21 mouse cellular contexts compared by ENCODE assay signal in genomic region chr16:24740714-24741113, GRCm38 (mm10).
DNase-seq lines count a peak whose midpoint lies in the region; ATAC-seq and TF ChIP-seq lines count a peak whose summit lies in the region.
"Had no signal": no experiment of that assay in that cellular context is flagged by ENCODE, and none has a peak within 500 bp of the region (broad histone marks: within the 10 kb centered on the region; RNA-seq: fewer than 3 reads in every experiment).

No protein-coding gene starts in this region.

- H3K27me3 ChIP-seq in forebrain, postnatal 0 days (ENCODE audit: insufficient read depth, low read length) = no peaks in the 10 kb centered on the region
- no peaks in the 10 kb centered on the region for H3K27me3 ChIP-seq in forebrain, embryonic 12.5 days
- no peaks in the 10 kb centered on the region for H3K27me3 ChIP-seq in hindbrain, postnatal 0 days (ENCODE audit: insufficient read depth, low read length)
- H3K27me3 ChIP-seq in hindbrain, embryonic 10.5 days (ENCODE audit: insufficient read depth, poor library complexity, severe bottlenecking) = no peaks in the 10 kb centered on the region
- no peaks in the 10 kb centered on the region for H3K27me3 ChIP-seq in lung, postnatal 0 days (replicated peaks; ENCODE audit: insufficient read depth, low read length)
- H3K27me3 ChIP-seq: embryonic facial prominence, embryonic 13.5 days; heart, embryonic 15.5 days; hindbrain, embryonic 15.5 days; Patski had no signal

- H3K4me3 ChIP-seq in forebrain, postnatal 0 days (ENCODE audit: low read depth, low read length) = no peak overlapping the region
- H3K4me3 ChIP-seq in forebrain, embryonic 12.5 days (replicated peaks) = no peak overlapping the region
- no peak overlapping the region for H3K4me3 ChIP-seq in hindbrain, postnatal 0 days (ENCODE audit: low read length)
- no peak overlapping the region for H3K4me3 ChIP-seq in hindbrain, embryonic 10.5 days
- H3K4me3 ChIP-seq in lung, postnatal 0 days (ENCODE audit: low read depth, low read length) = no peak overlapping the region
- H3K4me3 ChIP-seq: embryonic facial prominence, embryonic 13.5 days; heart, embryonic 10.5 days; heart, embryonic 15.5 days; hindbrain, embryonic 15.5 days had no signal

- peak; percentile 14 for DNase-seq in forebrain, postnatal 0 days
- DNase-seq in hindbrain, postnatal 0 days (ENCODE audit: low spot score) = no peak
- DNase-seq in hindbrain, embryonic 10.5 days (ENCODE audit: low spot score) = no peak
- no peak for DNase-seq in lung, postnatal 0 days (ENCODE audit: low spot score)
- DNase-seq in lung, postnatal 25 days (ENCODE audit: low spot score) = no peak
- DNase-seq in brain, embryonic 14.5 days (ENCODE audit: low read depth) = peak; percentile 23
- no peak for DNase-seq in lung, postnatal 4 days
- DNase-seq: adrenal gland, postnatal 14 days; cerebellum, adult 18-20 months; cerebellum, adult 9-11 months; cerebellum, postnatal 36 days; gastrocnemius, postnatal 25 days had no signal

- no peaks in the 10 kb centered on the region for H3K9me3 ChIP-seq in forebrain, postnatal 0 days (ENCODE audit: low read length)
- no peaks in the 10 kb centered on the region for H3K9me3 ChIP-seq in forebrain, embryonic 12.5 days
- H3K9me3 ChIP-seq in hindbrain, postnatal 0 days (ENCODE audit: low read length) = no peaks in the 10 kb centered on the region
- no peaks in the 10 kb centered on the region for H3K9me3 ChIP-seq in hindbrain, embryonic 10.5 days
- H3K9me3 ChIP-seq in lung, postnatal 0 days (ENCODE audit: low read length) = no peaks in the 10 kb centered on the region
- H3K9me3 ChIP-seq: embryonic facial prominence, embryonic 13.5 days; heart, embryonic 10.5 days; heart, embryonic 15.5 days; hindbrain, embryonic 15.5 days had no signal

- TF ChIP-seq POLR2A in brain, embryonic 14.5 days (IDR thresholded peaks at IDR 0.05; ENCODE audit: borderline replicate concordance, extremely low read depth, insufficient read depth, insufficient read length, poor library complexity, severe bottlenecking) = no peak

- no peak for TF ChIP-seq EP300 in lung, postnatal 0 days (IDR thresholded peaks at IDR 0.05)

- H3K4me1 ChIP-seq in forebrain, postnatal 0 days (ENCODE audit: insufficient read depth) = no peaks in the 10 kb centered on the region
- H3K4me1 ChIP-seq in forebrain, embryonic 12.5 days = peaks cover 20% of the 10 kb centered on the region
- no peaks in the 10 kb centered on the region for H3K4me1 ChIP-seq in hindbrain, postnatal 0 days (ENCODE audit: insufficient read depth, low read length)
- peaks cover 12% of the 10 kb centered on the region; the same call in 1 of the 2 replicates for H3K4me1 ChIP-seq in hindbrain, embryonic 10.5 days (replicated peaks)
- H3K4me1 ChIP-seq in lung, postnatal 0 days (ENCODE audit: insufficient read depth, low read depth, low read length) = peaks cover 16% of the 10 kb centered on the region

- 75% methylated on average over 4 of the region's 4 CpGs for WGBS in forebrain, postnatal 0 days
- WGBS in forebrain, embryonic 12.5 days = 75% methylated on average over 4 of the region's 4 CpGs
- 91% methylated on average over 4 of the region's 4 CpGs for WGBS in hindbrain, postnatal 0 days
- 91% methylated on average over 4 of the region's 4 CpGs for WGBS in hindbrain, embryonic 10.5 days
- 94% methylated on average over 4 of the region's 4 CpGs for WGBS in lung, postnatal 0 days

- no peak overlapping the region for H3K9ac ChIP-seq in forebrain, postnatal 0 days
- no peak overlapping the region for H3K9ac ChIP-seq in forebrain, embryonic 12.5 days
- H3K9ac ChIP-seq in hindbrain, postnatal 0 days (replicated peaks; ENCODE audit: low read length) = no peak overlapping the region
- H3K9ac ChIP-seq in lung, postnatal 0 days (replicated peaks; ENCODE audit: low read depth) = no peak overlapping the region
- H3K9ac ChIP-seq: embryonic facial prominence, embryonic 13.5 days; heart, embryonic 15.5 days; hindbrain, embryonic 15.5 days had no signal

- no peaks in the 10 kb centered on the region for H3K36me3 ChIP-seq in forebrain, postnatal 0 days (ENCODE audit: insufficient read depth)
- H3K36me3 ChIP-seq in forebrain, embryonic 12.5 days (replicated peaks) = no peaks in the 10 kb centered on the region
- H3K36me3 ChIP-seq in hindbrain, postnatal 0 days (ENCODE audit: insufficient read depth, low read length) = no peaks in the 10 kb centered on the region
- no peaks in the 10 kb centered on the region for H3K36me3 ChIP-seq in hindbrain, embryonic 10.5 days
- no peaks in the 10 kb centered on the region for H3K36me3 ChIP-seq in lung, postnatal 0 days (ENCODE audit: insufficient read depth, low read length)
- H3K36me3 ChIP-seq: embryonic facial prominence, embryonic 13.5 days; heart, embryonic 10.5 days; heart, embryonic 15.5 days; hindbrain, embryonic 15.5 days had no signal

- no peak overlapping the region for H3K27ac ChIP-seq in forebrain, postnatal 0 days (ENCODE audit: low read depth, low read length)
- H3K27ac ChIP-seq in forebrain, embryonic 12.5 days = no peak overlapping the region
- no peak overlapping the region for H3K27ac ChIP-seq in hindbrain, postnatal 0 days
- no peak overlapping the region for H3K27ac ChIP-seq in hindbrain, embryonic 10.5 days
- H3K27ac ChIP-seq in lung, postnatal 0 days (ENCODE audit: low read length) = no peak overlapping the region
- H3K27ac ChIP-seq: embryonic facial prominence, embryonic 13.5 days; heart, embryonic 10.5 days; heart, embryonic 15.5 days; hindbrain, embryonic 15.5 days had no signal

- no peak overlapping the region for H3K4me2 ChIP-seq in forebrain, postnatal 0 days (ENCODE audit: low read depth)
- H3K4me2 ChIP-seq in forebrain, embryonic 12.5 days = no peak overlapping the region
- H3K4me2 ChIP-seq in hindbrain, postnatal 0 days (ENCODE audit: low read depth, low read length) = no peak overlapping the region
- H3K4me2 ChIP-seq in lung, postnatal 0 days (replicated peaks; ENCODE audit: low read depth, low read length) = no peak overlapping the region
- H3K4me2 ChIP-seq: embryonic facial prominence, embryonic 13.5 days; heart, embryonic 15.5 days; hindbrain, embryonic 15.5 days had no signal

- TF ChIP-seq CTCF in forebrain, postnatal 0 days (IDR thresholded peaks at IDR 0.05; ENCODE audit: low read depth) = peak; percentile 36
- TF ChIP-seq CTCF in hindbrain, postnatal 0 days (IDR thresholded peaks at IDR 0.05; ENCODE audit: low read depth) = peak; percentile 25
- TF ChIP-seq CTCF in lung, postnatal 0 days (IDR thresholded peaks at IDR 0.05) = peak; percentile 14; the same call in 1 of the 2 replicates
- no peak for TF ChIP-seq CTCF in brain, embryonic 14.5 days (IDR thresholded peaks at IDR 0.05; ENCODE audit: borderline replicate concordance, extremely low read depth, insufficient read depth, insufficient read length)

- ATAC-seq in forebrain, postnatal 0 days = no peak
- no peak for ATAC-seq in forebrain, embryonic 12.5 days (ENCODE audit: low FRiP score)
- ATAC-seq in hindbrain, postnatal 0 days = no peak
- ATAC-seq in lung, postnatal 0 days = no peak
- ATAC-seq: activated CD4-positive, CD25-positive, alpha-beta regulatory T cell, adult 4 months; forebrain, embryonic 14.5 days; inflammation-experienced regulatory T-cells, adult 6 months; Patski had no signal

Comparison
In these comparisons a context has a peak if more than half of its experiments do, and no peak if none do; other contexts are left out.
1. DNase-seq: peak in forebrain, postnatal 0 days (single experiment) and brain, embryonic 14.5 days (single experiment); none in hindbrain, postnatal 0 days (single experiment), hindbrain, embryonic 10.5 days (single experiment), lung, postnatal 0 days (single experiment), lung, postnatal 25 days (single experiment) and lung, postnatal 4 days (0 of 2).